Mouse (Mus musculus): ENCODE results near the gene Ebi3.

Ebi3 gene

GRCm38 (mm10) chr17:56005415-56006061 is 53.1 kb downstream of the Ebi3 start, which contains the start of the genes Stap2 and Mpnd:
Gene Stap2 (minus strand): TSS chr17:56005584.
Gene Mpnd (plus strand): TSS chr17:56005711.
- peak; percentile 86 for DNase-seq
